Mouse (Mus musculus) lung, postnatal 25 days (tissue): ENCODE measurements at regions not wholly inside any gene's neighbourhood (a gene's known extent, or its start where the extent isn't known, plus 50 kb on each side); places are given as distances from the start of the nearest gene placed in this dataset.

Experiments used
- DNase-seq: peaks from one replicate; pipeline ENCODE4 v3.0.0; 2022; ENCODE audit warnings: low spot score

DNA sequence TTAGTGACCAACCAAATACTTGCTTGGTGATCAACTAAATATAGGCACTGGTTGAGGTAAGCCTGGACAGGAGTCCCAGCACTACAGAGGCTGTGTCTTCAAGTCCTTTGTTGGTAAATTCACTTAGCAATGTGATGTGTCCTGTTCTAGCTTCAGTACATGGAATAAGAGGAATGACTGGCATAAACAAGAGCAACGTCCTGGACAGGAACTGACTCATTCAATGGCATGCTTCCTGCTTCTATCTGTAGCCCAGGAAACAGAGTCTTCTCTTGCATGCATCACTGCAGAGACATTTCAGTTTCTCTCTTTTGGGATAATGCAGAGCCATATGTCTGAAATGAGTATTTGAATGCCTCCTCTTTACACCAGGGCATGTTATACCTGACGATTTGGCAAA, 151.4 kb upstream of the Gm15294 start:
- no peak for DNase-seq

DNA sequence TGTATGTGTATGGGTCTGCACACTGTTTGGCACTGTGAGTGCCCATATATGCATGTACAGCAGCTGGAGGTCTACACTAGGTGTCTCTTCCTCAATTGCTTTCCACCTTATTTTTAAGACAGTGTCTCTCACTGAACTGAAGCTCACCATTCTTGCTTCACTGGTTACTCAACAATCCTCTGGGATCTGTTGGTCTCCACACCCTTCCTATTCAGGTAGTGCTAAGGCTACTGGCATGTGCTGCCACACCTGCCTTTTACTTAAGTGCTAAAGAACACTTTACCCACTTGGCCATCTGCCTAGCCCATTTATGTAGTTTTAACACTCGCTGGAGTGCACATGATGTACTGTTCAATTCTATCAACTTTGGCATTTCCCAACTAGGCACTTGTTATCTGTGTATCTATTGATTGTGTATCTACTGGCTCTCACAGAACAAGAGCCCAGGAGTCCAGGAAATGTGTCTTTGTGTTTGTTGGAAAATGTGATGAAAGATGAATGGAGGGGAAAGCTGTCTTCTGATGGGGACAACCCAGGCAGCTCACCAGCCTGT, 123.3 kb upstream of the Gm15294 start:
- peak; percentile 9 for DNase-seq
